Comparison of ENCODE assay signal across 15 mouse cellular contexts in the genomic region with DNA sequence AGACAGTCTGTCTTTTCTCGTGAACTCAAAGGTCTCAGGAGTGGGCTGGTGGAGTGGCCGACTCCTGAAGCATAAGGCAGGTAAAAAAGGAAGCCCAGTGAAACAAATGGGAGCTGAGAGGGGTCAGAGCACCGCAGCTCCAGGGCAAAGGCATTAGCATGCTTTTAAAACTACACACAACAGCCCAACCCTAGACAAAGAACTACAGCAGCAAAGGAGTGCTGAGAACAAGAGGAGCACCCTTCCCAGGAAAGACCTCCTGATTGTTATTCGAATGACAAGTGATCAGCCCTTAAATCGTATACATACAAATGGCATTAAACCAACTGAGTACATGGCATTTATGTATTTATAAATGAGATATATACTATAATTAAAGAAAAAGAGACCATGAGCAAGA.
"Had no signal": no experiment of that assay in that cellular context is flagged by ENCODE, and none has a peak within 500 bp of the region (broad histone marks: within the 10 kb centered on the region; RNA-seq: fewer than 3 reads in every experiment).

No protein-coding gene starts in this region.

- H3K4me1 ChIP-seq: neural tube, embryonic 13.5 days; neural tube, embryonic 15.5 days had no signal

- H3K36me3 ChIP-seq: midbrain, embryonic 12.5 days; neural tube, embryonic 13.5 days; neural tube, embryonic 15.5 days had no signal

- H3K9me3 ChIP-seq: midbrain, embryonic 12.5 days; neural tube, embryonic 13.5 days; neural tube, embryonic 15.5 days had no signal

- H3K4me3 ChIP-seq: midbrain, embryonic 12.5 days; myocyte; neural tube, embryonic 13.5 days; neural tube, embryonic 15.5 days had no signal

- DNase-seq: lung, adult 18-20 months; lung, embryonic 14.5 days; lung, postnatal 10 days; lung, postnatal 4 days; midbrain, embryonic 14.5 days; retina, postnatal 1 day; right cerebral cortex, adult 18-20 months; spleen, adult 18-20 months; thymus, adult 18-20 months; thymus, postnatal 14 days; thymus, postnatal 36 days had no signal

- H3K27ac ChIP-seq: midbrain, embryonic 12.5 days; neural tube, embryonic 13.5 days; neural tube, embryonic 15.5 days had no signal

- H3K9ac ChIP-seq: lung, embryonic 14.5 days; midbrain, embryonic 12.5 days; neural tube, embryonic 13.5 days; neural tube, embryonic 15.5 days had no signal

- H3K27me3 ChIP-seq: midbrain, embryonic 12.5 days; neural tube, embryonic 13.5 days; neural tube, embryonic 15.5 days had no signal
